Mouse (Mus musculus) left cerebral cortex, postnatal 36 days (tissue): Measurements from ENCODE around the gene Lfng. TPM values are rescaled to one million over a fixed set of nuclear protein-coding genes. Genes with fewer than 3 reads are reported as not detected.
A peak's percentile ranks its signal among the peaks of the same experiment; 100 is the strongest.

Experiments
- DNase-seq, 2 experiments: peaks; one replicate each; pipeline ENCODE4 v3.0.0; 2021 to 2022; ENCODE audit warnings: low spot score in 2 of 2, mixed read lengths in 1 of 2
- intact Hi-C: fragments of 180-260 bp; cut with DNase I; formaldehyde crosslinking; loops from one replicate; pipeline ENCODE4 v1.15.1; 2025
- total RNA-seq, 2 experiments: library from RNA; stranded (reverse); gene quantifications; 2 replicates each; pipeline ENCODE4 v1.2.3; 2021

Lfng gene
- total RNA-seq, 2 experiments from 2014 or later, result 22.6 to 23.6 TPM

GRCm38 (mm10) chr5:140611611-140612185 is 4.6 kb downstream of the Lfng start:
- no peak for DNase-seq
- intact Hi-C loops, result loop anchor here (2.0 to 10.0 kb wide), 2 partner anchors 43 to 177 kb away; no protein-coding TSS in a partner anchor

DNA sequence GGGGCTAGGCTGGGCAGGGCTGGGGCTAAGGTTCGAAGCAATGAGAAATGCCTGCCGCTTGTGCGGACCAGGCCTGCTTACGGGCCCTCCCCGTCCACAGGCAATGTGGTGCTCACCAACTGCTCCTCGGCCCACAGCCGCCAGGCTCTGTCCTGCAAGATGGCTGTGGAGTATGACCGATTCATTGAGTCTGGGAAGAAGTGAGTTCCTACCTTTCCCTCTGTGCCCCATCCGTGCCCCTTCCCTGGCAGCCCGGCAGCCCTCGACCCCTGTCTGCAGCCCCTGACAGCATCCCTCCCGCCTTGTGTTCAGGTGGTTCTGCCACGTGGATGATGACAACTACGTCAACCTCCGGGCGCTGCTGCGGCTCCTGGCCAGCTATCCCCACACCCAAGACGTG is 5.1 kb downstream of the Lfng start:
- intact Hi-C loops, result loop anchor here (10.0 kb wide), 1 partner anchor 177 kb away; no protein-coding TSS in a partner anchor
- no peak for DNase-seq

DNA sequence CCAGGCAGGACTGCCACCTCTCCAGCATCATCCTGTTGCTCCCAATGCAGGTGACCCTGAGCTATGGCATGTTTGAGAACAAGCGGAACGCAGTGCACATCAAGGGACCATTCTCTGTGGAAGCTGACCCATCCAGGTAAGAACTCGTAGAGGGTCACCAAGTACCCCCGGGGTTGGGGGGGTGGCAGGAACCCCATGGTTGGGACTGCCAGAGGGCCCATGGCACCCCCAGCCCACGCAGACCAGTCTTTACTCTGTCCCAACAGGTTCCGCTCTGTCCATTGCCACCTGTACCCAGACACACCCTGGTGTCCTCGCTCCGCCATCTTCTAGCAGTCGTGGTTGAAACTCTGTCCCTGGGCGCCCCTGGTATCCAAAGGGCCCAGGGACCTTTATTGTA is 7.0 kb downstream of the Lfng start:
- intact Hi-C loops, result loop anchor here (10.0 kb wide), 1 partner anchor 179 kb away; no protein-coding TSS in a partner anchor
- no peak for DNase-seq

DNA sequence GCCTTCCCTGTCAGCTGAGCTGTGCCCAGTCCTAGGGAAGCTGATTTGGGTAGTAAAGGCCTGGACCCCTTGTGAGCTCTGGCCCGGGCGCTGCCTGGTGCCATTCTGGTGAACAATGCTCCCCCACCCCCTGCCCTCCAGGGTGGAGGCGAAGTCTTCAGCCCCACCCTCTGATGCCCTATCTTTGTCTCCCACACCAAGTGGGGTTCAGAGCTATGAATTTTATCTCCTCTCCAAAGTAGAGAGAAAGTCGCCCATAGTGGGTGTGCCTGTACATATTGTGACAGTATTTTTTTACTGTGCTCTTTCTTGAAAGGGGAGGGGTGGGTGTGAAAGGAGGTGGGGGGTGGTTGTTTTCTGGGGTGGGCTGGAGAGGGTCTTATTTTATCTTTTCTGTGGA is 7.7 kb downstream of the Lfng start:
- intact Hi-C loops, result loop anchor here (10.0 kb wide), 1 partner anchor 180 kb away; no protein-coding TSS in a partner anchor
- DNase-seq, result no peak

GRCm38 (mm10) chr5:140615321-140616109 is 8.4 kb downstream of the Lfng start:
- no peak for DNase-seq
- intact Hi-C loops, result loop anchor here (10.0 kb wide), 1 partner anchor 181 kb away; no protein-coding TSS in a partner anchor

- intact Hi-C loops, result loop anchor here (10.0 kb wide), 1 partner anchor 181 kb away; no protein-coding TSS in a partner anchor
- no peak for DNase-seq
These were observed 9.0 kb downstream of the Lfng start for GRCm38 (mm10) chr5:140616110-140616503.

DNA sequence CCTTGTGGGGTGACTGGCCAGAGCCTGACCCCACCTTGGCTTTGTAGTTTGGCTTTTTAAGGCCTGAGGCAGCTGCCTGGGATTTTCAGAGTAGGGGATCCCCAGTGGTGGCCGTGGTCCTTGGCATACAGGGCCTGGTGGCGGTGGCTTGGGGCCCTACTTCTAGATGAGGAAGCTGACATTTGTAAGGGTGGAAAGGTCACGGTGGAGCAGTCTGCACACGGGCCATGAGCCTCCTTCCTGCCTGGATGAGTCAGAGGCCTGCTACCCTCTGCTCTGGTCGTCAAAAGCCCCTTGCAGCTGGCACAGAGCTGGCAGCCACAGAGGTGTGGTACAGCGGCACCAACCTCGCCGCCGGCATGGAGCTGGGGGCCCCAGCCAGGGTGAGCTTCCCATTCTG is 9.6 kb downstream of the Lfng start:
- no peak for DNase-seq
- intact Hi-C loops, result loop anchor here (10.0 kb wide), 1 partner anchor 182 kb away; no protein-coding TSS in a partner anchor

DNA sequence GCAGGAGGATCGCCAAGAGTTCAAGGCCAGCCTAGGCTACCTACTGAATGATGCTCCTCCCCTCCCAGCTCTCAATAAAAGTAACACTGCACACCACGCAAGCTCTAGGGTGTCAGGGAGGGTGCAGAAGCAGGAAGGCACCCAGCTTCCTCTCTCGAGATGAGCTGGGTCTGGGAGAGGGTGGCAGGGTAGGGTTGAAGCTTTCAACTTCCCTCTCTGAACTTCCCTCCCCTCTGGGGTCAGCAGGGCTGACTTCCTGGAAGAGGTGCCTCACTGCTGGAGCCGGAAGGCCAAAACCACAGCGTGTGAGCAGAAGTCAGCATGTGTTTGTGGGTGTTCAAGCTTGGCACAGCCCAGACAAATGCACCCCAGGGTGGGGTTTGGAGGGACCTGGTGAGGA is 10.6 kb downstream of the Lfng start:
- intact Hi-C loops, result loop anchor here (2.0 to 10.0 kb wide), 2 partner anchors 51 to 183 kb away; no protein-coding TSS in a partner anchor
- no peak for DNase-seq

- intact Hi-C loops, result loop anchor here (1.0 to 10.0 kb wide), 3 partner anchors 52 to 184 kb away; no protein-coding TSS in a partner anchor
These were observed 12.1 kb downstream of the Lfng start for GRCm38 (mm10) chr5:140619151-140619771.

GRCm38 (mm10) chr5:140619895-140620736 is 13.0 kb downstream of the Lfng start:
- no peak for DNase-seq

More at GRCm38 (mm10) chr5:140619151-140619771, 12.1 kb downstream of the Lfng start:
- DNase-seq, result peak in 1 of 2 experiments; percentile 72

DNA sequence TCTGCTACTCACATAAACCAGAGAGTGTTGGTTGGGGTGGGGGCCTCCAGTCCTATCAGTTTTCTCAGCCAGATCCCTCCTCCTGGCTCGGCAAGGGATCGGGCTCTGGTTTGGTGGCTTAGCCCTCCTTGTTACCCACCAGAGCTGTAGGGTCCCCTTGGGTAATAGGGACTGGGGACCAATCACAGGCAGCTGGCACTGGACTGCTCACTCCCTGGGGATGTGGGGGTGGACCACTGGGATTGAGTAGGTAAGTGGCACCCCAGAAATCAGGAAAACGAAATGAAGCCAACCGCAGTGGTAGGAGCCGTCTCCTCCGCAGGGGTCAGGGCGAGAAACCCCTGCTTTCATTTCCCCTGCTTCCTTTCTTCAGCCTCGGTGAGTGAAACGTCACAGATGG is 14.0 kb downstream of the Lfng start:
- DNase-seq, result no peak
- intact Hi-C loops, result no loop called here

More at GRCm38 (mm10) chr5:140619895-140620736, 13.0 kb downstream of the Lfng start:
- intact Hi-C loops, result loop anchor here (1.0 to 10.0 kb wide), 3 partner anchors 53 to 185 kb away; no protein-coding TSS in a partner anchor

- no peak for DNase-seq
- intact Hi-C loops, result no loop called here
These were observed 14.4 kb downstream of the Lfng start for GRCm38 (mm10) chr5:140621517-140621916.

DNA sequence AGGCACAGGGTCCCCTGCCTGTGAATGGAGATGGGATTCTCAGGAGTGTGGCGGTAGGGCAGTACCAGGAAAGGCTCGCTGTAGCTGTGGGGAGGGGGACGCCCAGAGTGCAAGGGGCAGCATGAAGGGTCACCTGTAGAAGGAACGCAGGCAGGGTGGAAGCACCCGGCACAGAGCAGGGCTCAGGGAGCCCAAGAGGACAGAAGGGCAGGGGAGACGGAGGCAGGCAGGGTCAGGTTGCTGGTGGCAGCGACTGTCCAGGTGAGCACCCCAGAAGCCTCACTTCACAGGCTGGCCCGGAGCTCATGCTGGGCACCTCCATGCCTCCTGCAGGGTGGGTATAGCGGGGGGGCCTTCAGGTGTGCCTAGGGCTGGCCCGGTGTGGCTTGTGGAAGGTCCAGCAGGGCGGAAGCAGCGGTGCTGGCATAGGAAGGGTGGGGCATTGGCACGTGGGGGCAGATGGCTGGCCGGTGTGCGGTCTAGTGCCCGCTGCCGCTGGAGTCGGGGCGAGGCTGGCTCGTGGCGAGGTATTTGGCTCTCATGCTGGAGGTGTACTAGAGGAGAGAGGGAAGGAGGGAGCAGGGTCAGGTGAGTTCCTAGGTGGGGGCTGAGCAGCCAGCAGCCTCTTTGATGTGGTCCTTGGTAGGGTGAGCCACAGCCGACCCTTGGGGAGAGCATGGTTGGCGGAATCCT is 16.0 kb downstream of the Lfng start:
- intact Hi-C loops, result no loop called here
- DNase-seq, result no peak

DNA sequence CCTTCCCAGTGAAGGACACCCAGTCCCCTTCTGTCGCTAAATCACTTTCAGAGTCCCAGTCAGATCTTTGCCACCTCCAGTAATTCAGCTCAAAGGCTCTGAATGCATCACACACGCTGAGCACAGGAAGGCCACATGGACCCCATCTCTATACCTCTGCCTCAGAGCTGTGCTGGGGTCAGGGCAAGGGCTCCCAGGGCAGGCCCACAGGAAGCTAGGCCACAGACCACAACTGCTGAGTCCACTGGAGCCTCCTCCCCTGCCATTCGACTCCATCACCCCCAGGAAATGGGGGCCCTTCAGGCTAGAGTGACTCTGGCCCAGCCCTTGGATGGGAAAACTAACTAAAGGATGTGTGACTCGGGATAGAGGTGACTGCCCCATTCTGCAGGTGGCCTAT is 16.7 kb downstream of the Lfng start:
- DNase-seq, result no peak
- intact Hi-C loops, result no loop called here

DNA sequence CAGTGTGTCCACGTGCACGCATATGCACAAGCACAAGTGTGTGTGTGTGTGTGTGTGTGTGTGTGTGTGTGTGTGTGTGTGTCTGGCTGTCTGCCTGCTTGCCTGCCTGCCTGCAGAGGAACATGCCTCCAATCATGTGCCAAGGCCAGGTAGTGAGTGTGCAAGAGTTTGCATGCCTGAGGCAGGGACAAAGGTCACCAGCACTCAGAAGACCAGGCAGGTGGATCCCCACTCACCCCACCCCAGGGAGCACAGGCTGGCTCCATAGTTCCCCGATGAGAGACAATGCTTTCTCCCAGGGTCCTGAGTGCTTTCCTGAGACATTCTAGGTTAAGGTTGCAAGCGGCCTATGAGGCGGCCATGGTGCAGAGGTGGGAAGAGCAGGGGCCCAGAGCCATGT is 17.1 kb downstream of the Lfng start:
- intact Hi-C loops, result no loop called here

DNA sequence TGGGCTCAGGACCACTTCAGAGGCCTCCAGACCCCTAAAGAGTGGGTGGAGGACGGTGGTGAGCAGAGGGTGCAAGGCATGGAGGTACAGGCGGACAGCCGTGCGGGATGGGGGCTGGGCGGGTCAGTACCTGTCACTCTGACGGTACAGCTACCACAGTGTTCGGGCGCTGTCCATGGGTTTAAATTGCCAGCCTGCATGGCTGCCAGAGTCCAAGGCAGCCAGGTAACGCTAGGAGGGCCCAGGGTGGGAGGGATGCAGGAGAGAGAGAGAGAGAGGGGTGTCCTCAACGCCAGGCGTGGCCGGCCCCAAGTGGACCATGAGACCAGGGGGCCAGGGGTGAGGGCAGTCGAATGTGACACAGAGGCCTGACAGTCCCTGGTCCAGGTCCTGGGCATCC is 17.8 kb downstream of the Lfng start:
- no peak for DNase-seq
- intact Hi-C loops, result no loop called here

More for the DNA sequence above, 17.1 kb downstream of the Lfng start:
- DNase-seq, result no peak

DNA sequence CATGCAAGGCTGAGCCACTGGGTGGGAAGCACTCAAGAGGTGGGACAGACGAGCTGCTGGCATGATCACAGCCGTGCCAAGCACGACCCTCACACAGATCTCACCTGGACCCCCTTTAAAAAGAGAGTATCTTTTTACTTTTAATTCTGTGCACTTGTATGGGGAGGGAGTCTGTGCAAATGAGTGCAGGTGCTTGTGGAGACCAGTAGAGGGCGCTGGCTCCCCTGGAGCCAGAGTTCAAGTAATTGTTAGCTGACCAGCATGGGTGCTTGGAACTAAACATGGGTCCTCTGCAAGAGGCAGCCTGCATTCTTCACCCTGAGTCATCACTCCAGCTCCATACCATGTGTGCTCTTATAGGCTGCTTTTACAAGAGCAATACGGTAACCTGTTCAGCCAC is 20.5 kb downstream of the Lfng start:
- intact Hi-C loops, result no loop called here
- DNase-seq, result no peak

DNA sequence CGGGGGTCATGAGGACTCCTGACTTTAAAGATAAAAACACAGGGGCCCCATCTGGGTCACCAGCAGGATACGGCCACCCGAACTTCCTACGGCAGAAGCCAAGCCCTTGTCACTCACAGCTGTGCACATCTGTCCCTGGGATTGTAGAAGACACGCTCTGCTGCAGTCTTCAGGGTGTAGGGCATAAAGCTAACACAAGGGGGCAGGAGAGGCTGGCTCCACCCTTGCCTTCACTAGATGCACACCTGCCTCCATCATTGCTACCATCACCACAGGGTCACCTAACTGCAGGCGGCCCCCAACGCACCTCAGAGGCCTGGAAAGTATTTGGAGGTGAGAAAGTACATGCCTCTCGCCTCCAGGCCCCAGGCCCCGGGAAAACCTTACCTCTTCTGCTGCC is 21.9 kb downstream of the Lfng start:
- no peak for DNase-seq
- intact Hi-C loops, result no loop called here

GRCm38 (mm10) chr5:140633432-140633831 is 26.3 kb downstream of the Lfng start:
- intact Hi-C loops, result no loop called here
- DNase-seq, result no peak
